Mouse (Mus musculus): ENCODE results near the gene Duxbl2.
"Not testable (repeated sequence)": the region's sequence is repeated elsewhere in the genome, so short reads cannot be mapped to it uniquely, and the experiment has no call there.

Gene Duxbl2

DNA sequence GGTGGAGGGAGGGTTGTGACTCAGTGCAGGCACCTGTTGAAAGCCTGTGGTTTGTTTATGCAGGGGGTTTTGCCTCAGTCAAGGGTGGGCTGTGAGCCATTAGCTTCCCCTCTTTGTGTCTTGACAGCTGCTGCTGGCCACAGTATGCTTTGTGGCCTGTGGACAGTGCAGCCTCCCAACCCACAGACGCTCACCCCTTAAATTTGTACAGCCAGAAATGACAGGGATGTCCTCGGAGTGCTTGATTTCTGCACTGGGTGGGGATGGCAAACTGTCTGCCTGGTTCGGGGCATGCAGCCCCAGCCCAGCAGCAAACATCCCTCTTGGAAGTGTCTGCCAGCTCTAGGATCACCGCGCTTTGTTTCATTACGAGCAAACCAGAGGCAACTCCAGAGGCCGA lies at the start of gene Duxbl2:
Gene Duxbl2, plus strand, starts transcription at position 200 of the 400 bp plus-strand sequence.
- DNase-seq = not testable (repeated sequence)

DNA sequence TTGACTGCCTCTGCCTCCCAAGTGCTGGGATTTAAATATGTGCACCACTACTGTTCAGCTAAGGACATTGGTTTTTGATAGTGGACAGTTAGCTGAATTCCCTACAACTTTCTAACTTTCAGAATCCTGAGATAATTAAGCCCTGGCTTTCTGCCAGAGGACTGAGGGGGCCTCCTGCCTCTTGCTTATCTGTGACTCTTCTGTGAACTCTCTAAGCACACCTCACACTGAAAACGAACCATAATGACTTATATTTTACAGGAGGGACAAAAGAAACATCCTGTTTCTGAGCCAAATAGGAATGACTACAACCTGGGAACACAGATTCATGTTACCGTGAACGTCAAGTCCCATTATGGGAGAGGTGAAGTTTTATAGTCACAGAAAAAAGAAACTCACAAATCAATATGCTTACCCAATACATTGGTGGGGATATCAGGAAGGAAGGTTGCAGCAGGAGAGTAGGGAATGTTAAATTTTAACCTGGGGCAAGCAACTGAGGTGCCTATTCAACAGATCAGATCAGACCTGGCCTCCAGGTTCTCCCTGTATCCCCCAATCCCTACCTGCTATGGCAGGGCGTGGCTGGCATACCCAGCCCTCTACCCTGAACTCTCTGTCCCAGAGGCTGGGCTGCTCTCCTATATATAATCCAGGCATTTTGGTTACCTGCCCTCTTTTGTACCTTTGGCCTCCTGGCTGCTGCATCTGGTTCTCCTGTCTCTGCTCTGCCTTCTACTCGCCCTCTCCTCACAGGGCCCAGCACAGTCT lies 41.3 kb upstream of the Duxbl2 start:
- not testable (repeated sequence) for DNase-seq

- not testable (repeated sequence) for DNase-seq
Observed at GRCm38 (mm10) chr14:26081216-26081615, 36.9 kb upstream of the Duxbl2 start, which contains the start of gene Cphx2. Gene Cphx2, plus strand, starts transcription at chr14:26081516.

DNA sequence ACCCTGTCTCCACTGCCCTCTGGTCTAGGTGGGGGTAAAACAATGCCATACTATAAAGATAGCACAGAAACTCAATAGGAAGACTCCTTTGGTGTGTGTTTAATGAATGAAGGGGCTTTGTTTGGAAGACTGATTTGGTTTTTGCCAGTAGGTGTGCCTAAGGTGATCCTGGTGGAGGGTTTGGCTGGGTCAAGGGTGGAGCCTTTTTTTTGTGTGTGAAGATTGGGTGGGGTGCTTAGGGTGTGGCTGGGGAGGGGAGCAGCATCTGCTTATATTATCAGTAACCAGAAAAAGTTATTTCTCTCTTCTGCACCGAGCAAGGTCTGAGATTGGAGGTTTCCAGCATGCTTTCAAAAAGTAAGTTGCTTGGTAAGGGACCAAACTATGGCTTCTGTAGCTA lies 36.2 kb upstream of the Duxbl2 start, which contains the start of gene Cphx3:
Gene Cphx3, plus strand, starts transcription at position 301 of the 400 bp plus-strand sequence.
- DNase-seq = not testable (repeated sequence)

- DNase-seq = not testable (repeated sequence)
Observed at GRCm38 (mm10) chr14:26097622-26098021, 20.5 kb upstream of the Duxbl2 start.

DNA sequence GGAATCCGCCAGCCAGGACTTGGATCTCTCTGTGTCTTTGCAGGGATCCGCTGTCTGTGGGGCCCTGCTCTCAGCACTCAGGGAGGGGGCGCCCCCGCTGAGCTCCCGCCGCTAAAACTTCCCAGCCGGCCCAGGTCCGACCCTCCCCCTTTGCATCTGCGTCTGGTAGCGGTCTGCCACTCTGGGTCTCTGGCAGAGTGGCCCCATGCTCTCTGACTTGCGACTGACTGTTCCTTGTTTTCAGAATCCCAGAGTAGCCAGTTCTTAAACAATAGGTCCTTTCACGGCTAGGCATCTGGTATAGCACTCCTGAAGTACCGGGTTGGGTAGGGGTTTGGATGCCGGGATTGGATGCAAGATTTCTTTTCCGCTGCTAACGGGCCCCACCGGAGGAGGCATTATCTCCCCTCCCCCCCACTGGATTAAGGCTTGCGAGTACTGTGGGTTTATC lies 426 bp downstream of the Duxbl2 start:
- not testable (repeated sequence) for DNase-seq

DNA sequence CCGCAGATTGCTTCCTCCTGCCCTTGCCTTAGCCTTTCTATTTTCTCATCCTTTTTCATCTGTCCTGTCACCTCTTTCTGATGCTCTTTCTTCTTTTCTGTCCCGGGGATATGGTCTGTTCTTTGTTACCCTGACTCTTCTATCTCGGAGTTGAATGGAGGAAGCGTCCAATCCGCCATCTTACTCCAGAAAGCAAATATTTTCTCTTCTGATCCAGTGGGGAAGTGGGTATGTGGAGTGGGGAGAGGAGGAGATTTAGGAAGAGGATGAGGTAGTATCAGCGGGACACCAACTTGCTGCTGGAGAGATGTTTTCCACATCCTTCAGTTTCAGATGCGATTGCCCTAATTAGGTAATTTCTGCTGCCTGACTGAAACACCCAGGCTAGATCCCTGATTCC lies 946 bp downstream of the Duxbl2 start:
- DNase-seq = not testable (repeated sequence)

DNA sequence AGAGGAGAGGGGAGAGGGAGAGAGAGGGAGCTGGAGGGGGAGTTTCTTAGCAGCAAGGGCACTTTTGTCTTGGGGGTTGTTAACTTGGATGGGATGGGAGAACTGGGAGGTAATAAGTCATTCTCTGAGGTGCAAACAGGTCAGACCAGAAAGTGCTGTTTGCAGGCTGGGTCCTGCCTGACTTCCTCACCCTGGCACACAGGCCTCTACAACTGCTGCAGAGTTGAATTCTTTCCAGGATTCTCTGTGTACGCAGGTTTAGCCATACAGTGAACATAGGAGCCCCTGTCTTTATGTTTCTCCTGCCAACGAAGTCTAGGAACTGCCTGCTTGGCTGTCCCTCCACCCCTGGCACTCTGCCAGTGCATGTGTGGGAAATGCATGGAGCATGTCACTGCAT lies 28.9 kb downstream of the Duxbl2 start:
- not testable (repeated sequence) for DNase-seq

- DNase-seq = not testable (repeated sequence)
Observed at GRCm38 (mm10) chr14:26156032-26156431, 37.9 kb downstream of the Duxbl2 start.

GRCm38 (mm10) chr14:26161156-26161555 lies 43.0 kb downstream of the Duxbl2 start:
- DNase-seq = not testable (repeated sequence)

DNA sequence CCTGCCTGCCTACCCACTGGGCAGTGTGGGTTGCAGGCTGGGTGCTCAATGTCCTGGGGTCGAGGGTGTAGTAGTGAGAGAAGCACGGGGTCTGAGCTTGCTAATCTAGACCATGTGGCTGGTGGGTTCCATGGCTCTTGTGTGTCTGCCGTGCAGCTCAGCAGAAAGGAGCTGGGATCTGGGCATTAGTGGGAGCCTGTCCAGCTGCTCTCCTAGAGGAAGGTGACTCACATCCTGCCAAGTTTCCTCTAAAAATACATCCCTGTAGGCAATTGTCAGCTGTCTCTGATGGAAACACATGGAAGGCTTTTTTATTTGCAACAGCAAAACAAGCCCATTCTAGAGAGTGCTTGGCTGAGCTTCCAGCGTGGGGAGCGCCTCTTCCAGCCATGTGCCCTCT lies 44.3 kb downstream of the Duxbl2 start:
- DNase-seq = not testable (repeated sequence)

DNA sequence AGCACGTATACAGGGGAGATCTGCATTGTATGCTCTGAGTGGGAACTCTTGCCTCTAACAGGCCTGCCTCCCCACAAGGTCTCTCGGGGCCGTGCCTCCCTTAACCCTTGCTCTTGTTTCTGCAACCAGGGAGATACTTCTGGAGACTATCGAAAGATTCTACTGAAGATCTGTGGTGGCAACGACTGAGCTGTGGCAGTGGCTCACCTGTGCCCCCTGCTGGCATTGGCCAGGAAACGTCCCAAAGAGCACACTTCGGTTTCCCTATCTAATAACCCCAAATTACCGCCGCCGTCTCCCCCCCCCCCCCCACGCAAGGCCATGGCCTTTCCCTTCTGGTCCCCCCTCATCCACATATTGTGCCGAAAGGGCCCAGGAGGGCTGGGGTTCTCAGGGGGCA lies 47.1 kb downstream of the Duxbl2 start:
- not testable (repeated sequence) for DNase-seq

DNA sequence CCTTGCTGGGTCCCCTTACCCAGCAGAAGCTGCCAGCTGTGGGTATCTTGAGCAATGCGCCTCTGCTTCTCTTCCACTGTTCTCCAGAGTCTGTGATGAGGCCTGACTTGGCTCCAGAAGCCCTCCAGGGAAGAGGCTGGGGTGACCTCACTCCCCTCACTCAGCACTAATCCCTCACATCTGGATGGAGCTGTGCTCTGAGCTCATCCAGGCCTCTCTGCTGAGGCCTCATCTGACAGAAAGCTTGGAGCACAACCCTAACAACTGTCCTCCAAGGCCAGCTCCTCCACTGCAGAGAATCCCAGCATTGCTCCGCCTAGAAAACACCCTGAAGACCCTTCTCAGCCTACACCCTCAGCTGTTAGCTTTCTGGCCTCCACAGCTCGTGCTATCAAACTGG lies 55.8 kb downstream of the Duxbl2 start:
- not testable (repeated sequence) for DNase-seq

DNA sequence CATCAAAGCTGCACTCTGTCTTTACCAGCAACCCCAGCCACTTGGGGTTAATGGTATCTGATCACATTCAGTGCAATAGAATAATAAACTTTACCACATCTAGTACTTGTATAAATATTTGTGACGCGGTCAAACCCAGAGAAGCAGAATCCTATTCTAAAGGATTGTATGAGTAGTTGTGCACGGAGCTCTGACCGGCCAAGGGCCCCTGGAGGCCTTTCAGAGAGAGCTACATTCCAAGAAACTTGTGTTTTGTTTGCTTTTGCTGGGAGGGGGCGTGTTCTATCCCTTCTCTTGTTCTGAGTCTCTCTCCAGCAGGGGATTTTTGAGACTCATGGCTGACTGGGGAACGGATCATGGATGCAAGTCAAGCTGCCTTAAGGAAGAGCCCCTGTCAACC lies 56.9 kb downstream of the Duxbl2 start:
- DNase-seq = not testable (repeated sequence)

All from kidney, adult 18-20 months (tissue).